Mouse (Mus musculus): Measurements from ENCODE around the gene Cd151. TPM values are rescaled to one million over a fixed set of nuclear protein-coding genes. Genes with fewer than 3 reads are reported as not detected.
A peak's percentile ranks its signal among the peaks of the same experiment; 100 is the strongest.

Gene Cd151
- total and polyA plus RNA-seq, 3 experiments = 325 to 918 (median 452) TPM

DNA sequence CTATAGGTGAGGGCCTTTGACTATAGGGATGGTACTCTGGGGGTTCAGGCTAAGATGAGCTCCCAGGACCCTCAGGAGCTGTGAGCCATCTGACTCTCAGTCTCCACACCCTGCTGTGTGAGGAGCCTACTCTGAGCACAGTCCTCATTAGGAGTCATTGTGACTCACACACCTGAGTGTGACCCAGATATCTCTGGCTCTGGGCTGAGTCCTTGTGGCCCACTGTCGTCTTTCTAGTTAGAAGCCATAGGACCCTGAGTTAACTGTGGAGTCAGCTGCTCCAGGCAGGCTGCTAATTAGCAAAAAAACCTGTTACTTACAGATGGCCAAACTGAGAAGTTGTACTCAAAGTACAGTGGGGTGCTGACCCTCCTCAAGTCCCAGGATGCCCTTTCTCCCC lies 26.5 kb downstream of the Cd151 start:
- no peak for DNase-seq

- no peak for DNase-seq
These were observed 28.2 kb downstream of the Cd151 start for GRCm38 (mm10) chr7:141495379-141495778.

GRCm38 (mm10) chr7:141495940-141496339 lies 28.7 kb downstream of the Cd151 start:
- no peak for DNase-seq

- no peak for DNase-seq
These were observed 30.4 kb downstream of the Cd151 start for GRCm38 (mm10) chr7:141497600-141497999.

DNA sequence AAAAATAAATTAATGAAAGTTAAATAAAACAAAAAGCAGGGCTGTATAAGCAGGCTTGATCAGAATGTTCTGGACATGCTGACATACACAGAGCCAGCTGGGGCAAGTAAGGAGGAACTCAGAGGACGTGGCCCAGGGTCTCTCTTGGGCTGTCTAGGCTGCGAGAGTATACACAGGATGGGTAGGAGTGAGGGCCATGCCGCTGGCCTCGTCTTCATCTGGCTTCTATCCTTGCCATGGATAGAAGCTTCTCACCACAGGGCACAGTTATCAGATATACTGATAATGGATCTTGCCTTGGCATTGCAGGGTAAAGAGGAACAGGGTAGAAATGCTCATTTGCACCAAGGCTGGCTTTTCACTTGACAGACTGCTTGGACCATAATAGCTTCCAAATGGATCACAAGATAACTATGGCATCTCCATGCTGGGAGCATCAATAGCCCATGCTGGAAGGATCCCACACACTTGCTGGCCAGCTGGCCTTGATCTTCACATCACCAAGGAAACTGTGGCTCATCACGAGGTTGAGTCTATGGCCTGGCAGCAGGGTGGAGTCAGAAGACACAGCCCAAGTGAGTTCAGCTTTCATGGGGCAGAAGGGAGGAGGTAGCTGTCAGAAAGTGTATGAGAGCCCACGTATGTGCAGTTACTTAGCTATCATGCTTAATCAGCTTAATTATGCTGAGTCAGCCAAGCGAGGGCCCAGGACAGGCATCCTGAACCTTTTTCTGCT lies 34.8 kb downstream of the Cd151 start:
- peak; percentile 84 for DNase-seq

DNA sequence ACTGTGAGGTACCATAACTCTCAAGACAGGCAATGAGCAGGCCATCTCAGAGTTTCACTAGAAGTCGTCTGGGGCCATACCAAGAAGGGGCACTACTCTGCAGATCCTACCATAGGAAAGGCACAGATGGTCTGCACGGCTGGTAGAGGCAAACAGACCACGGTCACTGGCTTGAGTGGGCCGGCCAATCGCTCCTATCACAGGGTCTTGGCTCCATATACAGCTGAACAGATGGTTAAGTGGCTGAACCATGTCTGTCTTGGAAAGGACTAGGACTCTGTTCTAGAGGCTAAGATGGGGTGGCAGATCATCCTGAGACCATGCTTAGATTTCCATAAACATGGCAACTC lies 35.3 kb downstream of the Cd151 start:
- DNase-seq = no peak

- DNase-seq = no peak
These were observed 39.1 kb downstream of the Cd151 start for GRCm38 (mm10) chr7:141506278-141506677.

DNA sequence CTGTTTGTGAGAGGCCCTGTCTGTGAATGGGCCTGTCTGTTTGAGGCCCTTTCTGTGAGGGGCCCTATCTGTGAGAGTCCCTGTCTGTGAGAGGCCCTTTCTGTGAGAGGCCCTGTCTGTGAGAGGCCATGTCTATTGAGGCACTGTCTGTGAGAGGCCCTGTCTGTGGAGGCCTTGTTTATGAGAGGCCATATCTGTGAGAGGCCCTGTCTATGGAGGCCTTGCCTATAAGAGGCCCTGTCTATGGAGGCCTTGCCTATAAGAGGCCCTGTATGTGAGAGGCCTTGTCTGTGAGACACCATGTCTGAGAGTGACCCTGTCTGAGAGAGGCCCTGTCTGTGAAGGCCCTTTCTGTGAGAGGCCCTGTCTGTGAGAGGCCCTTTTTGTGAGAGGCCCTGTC lies 41.0 kb downstream of the Cd151 start:
- no peak for DNase-seq

GRCm38 (mm10) chr7:141510196-141510595 lies 43.0 kb downstream of the Cd151 start:
- DNase-seq = no peak

GRCm38 (mm10) chr7:141510681-141511191 lies 43.5 kb downstream of the Cd151 start:
- DNase-seq = no peak

- DNase-seq = peak; percentile 22
These were observed 50.4 kb downstream of the Cd151 start for GRCm38 (mm10) chr7:141517638-141518037.

GRCm38 (mm10) chr7:141518296-141518695 lies 51.1 kb downstream of the Cd151 start:
- no peak for DNase-seq

GRCm38 (mm10) chr7:141518926-141519325 lies 51.7 kb downstream of the Cd151 start:
- DNase-seq = no peak

DNA sequence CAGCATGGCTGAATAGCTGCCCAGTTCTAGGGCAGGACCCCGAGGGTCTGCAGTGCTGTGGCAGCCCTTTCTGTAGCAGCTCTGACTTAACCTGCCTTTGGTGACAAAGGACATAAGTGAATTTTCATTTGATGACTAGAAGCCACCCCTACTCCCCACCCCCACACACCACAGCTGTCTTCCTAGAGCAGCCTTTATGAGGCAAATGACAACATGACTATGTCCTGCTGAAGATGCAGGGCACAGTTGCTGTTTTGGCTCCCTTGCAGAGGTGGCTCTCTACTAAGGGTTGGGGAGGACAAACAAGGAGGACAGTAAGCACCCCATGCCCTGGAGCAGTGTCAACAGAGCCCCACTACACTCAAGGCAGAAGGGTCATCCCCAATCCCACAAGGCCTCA lies 52.6 kb downstream of the Cd151 start:
- DNase-seq = no peak

Other genes starting within 250 kb of the Cd151 start
- 10 to 100 TPM; 61.0 to 64.5 TPM for gene Phrf1, start 238.6 kb upstream of the Cd151 start, total RNA-seq (2021)
- 23.5 and 33.7 TPM in 2 replicates for gene Phrf1, start 238.6 kb upstream of the Cd151 start, polyA plus RNA-seq (2012; rRNA removed)
- gene Irf7, start 200.9 kb upstream of the Cd151 start, total RNA-seq (2021) = 10 to 100 TPM in 1 of 2 experiments, 1 to 10 TPM in 1; 7.4 to 12.2 TPM
- 155 and 171 TPM in 2 replicates for gene Irf7, start 200.9 kb upstream of the Cd151 start, polyA plus RNA-seq (2012; rRNA removed)
- gene Cdhr5, start 190.6 kb upstream of the Cd151 start, total RNA-seq (2021) = 10 to 100 TPM in 1 of 2 experiments, 1 to 10 TPM in 1; 1.9 to 17.1 TPM
- 9.0 and 18.5 TPM in 2 replicates for gene Cdhr5, start 190.6 kb upstream of the Cd151 start, polyA plus RNA-seq (2012; rRNA removed)
- not detected for gene Sct, start 188.3 kb upstream of the Cd151 start, total RNA-seq (2021)
- gene Sct, start 188.3 kb upstream of the Cd151 start, polyA plus RNA-seq (2012; rRNA removed) = 0.93 and 1.2 TPM in 2 replicates
- under 1 TPM in 1 of 2 experiments, not detected in 1; 0.31 TPM for gene Drd4, start 175.4 kb upstream of the Cd151 start, total RNA-seq (2021)
- gene Drd4, start 175.4 kb upstream of the Cd151 start, polyA plus RNA-seq (2012; rRNA removed) = 0.62 and 12.1 TPM in 2 replicates
- gene Deaf1, start 139.7 kb upstream of the Cd151 start, total RNA-seq (2021) = 10 to 100 TPM; 27.8 to 30.5 TPM
- 18.7 and 34.4 TPM in 2 replicates for gene Deaf1, start 139.7 kb upstream of the Cd151 start, polyA plus RNA-seq (2012; rRNA removed)
- 10 to 100 TPM; 26.9 to 34.8 TPM for gene Tmem80, start 139.7 kb upstream of the Cd151 start, total RNA-seq (2021)
- gene Tmem80, start 139.7 kb upstream of the Cd151 start, polyA plus RNA-seq (2012; rRNA removed) = 32.7 and 33.5 TPM in 2 replicates
- 1 to 10 TPM; 2.7 to 3.0 TPM for gene Eps8l2, start 128.5 kb upstream of the Cd151 start, total RNA-seq (2021)
- 2.6 and 3.8 TPM in 2 replicates for gene Eps8l2, start 128.5 kb upstream of the Cd151 start, polyA plus RNA-seq (2012; rRNA removed)
- 100 to 1,000 TPM; 640 to 700 TPM for gene Taldo1, start 75.2 kb upstream of the Cd151 start, total RNA-seq (2021)
- 260 and 309 TPM in 2 replicates for gene Taldo1, start 75.2 kb upstream of the Cd151 start, polyA plus RNA-seq (2012; rRNA removed)
- 10 to 100 TPM; 29.7 to 41.1 TPM for gene Gatd1, start 53.3 kb upstream of the Cd151 start, total RNA-seq (2021)
- 49.5 and 58.2 TPM in 2 replicates for gene Gatd1, start 53.3 kb upstream of the Cd151 start, polyA plus RNA-seq (2012; rRNA removed)
- 1 to 10 TPM; 1.6 to 2.8 TPM for gene Cend1, start 37.9 kb upstream of the Cd151 start, total RNA-seq (2021)
- 1.00 and 1.2 TPM in 2 replicates for gene Cend1, start 37.9 kb upstream of the Cd151 start, polyA plus RNA-seq (2012; rRNA removed)
- gene Slc25a22, start 29.5 kb upstream of the Cd151 start, total RNA-seq (2021) = 100 to 1,000 TPM; 125 to 172 TPM
- 234 and 236 TPM in 2 replicates for gene Slc25a22, start 29.5 kb upstream of the Cd151 start, polyA plus RNA-seq (2012; rRNA removed)
- 1 to 10 TPM; 1.4 to 1.5 TPM for gene Pidd1, start 23.4 kb upstream of the Cd151 start, total RNA-seq (2021)
- gene Pidd1, start 23.4 kb upstream of the Cd151 start, polyA plus RNA-seq (2012; rRNA removed) = 9.2 and 11.2 TPM in 2 replicates
- 1,000 to 10,000 TPM in 1 of 2 experiments, 100 to 1,000 TPM in 1; 577 to 1,228 TPM for gene Rplp2, start 20.0 kb upstream of the Cd151 start, total RNA-seq (2021)
- gene Rplp2, start 20.0 kb upstream of the Cd151 start, polyA plus RNA-seq (2012; rRNA removed) = 207 and 254 TPM in 2 replicates
- 1,000 to 10,000 TPM in 1 of 2 experiments, 100 to 1,000 TPM in 1; 905 to 1,265 TPM for gene Pnpla2, start 12.2 kb upstream of the Cd151 start, total RNA-seq (2021)
- 1,146 and 1,725 TPM in 2 replicates for gene Pnpla2, start 12.2 kb upstream of the Cd151 start, polyA plus RNA-seq (2012; rRNA removed)
- 10 to 100 TPM; 10.3 to 12.4 TPM for gene Cracr2b, start 6.3 kb upstream of the Cd151 start, total RNA-seq (2021)
- 42.0 and 54.5 TPM in 2 replicates for gene Cracr2b, start 6.3 kb upstream of the Cd151 start, polyA plus RNA-seq (2012; rRNA removed)
- 100 to 1,000 TPM in 1 of 2 experiments, 10 to 100 TPM in 1; 84.4 to 140 TPM for gene Polr2l, start 7.7 kb downstream of the Cd151 start, total RNA-seq (2021)
- 68.5 and 71.0 TPM in 2 replicates for gene Polr2l, start 7.7 kb downstream of the Cd151 start, polyA plus RNA-seq (2012; rRNA removed)
- 100 to 1,000 TPM in 1 of 2 experiments, 10 to 100 TPM in 1; 47.8 to 125 TPM for gene Tspan4, start 7.8 kb downstream of the Cd151 start, total RNA-seq (2021)
- 227 and 256 TPM in 2 replicates for gene Tspan4, start 7.8 kb downstream of the Cd151 start, polyA plus RNA-seq (2012; rRNA removed)
- gene Chid1, start 72.5 kb downstream of the Cd151 start, total RNA-seq (2021) = 10 to 100 TPM; 50.7 to 69.2 TPM
- 34.7 and 37.4 TPM in 2 replicates for gene Chid1, start 72.5 kb downstream of the Cd151 start, polyA plus RNA-seq (2012; rRNA removed)
- gene Ap2a2, start 94.8 kb downstream of the Cd151 start, total RNA-seq (2021) = 10 to 100 TPM; 51.3 to 70.1 TPM
- gene Ap2a2, start 94.8 kb downstream of the Cd151 start, polyA plus RNA-seq (2012; rRNA removed) = 33.8 and 36.4 TPM in 2 replicates
- not detected for gene Muc6, start 187.9 kb downstream of the Cd151 start, total RNA-seq (2021)
- 0.01 and 0.09 TPM in 2 replicates for gene Muc6, start 187.9 kb downstream of the Cd151 start, polyA plus RNA-seq (2012; rRNA removed)
- under 1 TPM; 0.17 to 0.75 TPM for gene Muc2, start 222.9 kb downstream of the Cd151 start, total RNA-seq (2021)
- gene Muc2, start 222.9 kb downstream of the Cd151 start, polyA plus RNA-seq (2012; rRNA removed) = 0.54 and 0.67 TPM in 2 replicates

Measured in adrenal gland, adult 2 months (tissue).